Mouse (Mus musculus) small intestine, adult 2 months (tissue): ENCODE data around the gene Rgl2. TPM values are rescaled to one million over a fixed set of nuclear protein-coding genes. Genes with fewer than 3 reads are reported as not detected.
A peak's percentile ranks its signal among the peaks of the same experiment; 100 is the strongest.

Experiments
- H3K27ac ChIP-seq: fragments of 200-500 bp; 2 replicates; pipeline ENCODE4 v1.5.1; 2012; ENCODE audit warnings: low read depth, low read length, control low read depth, inconsistent platforms; ENCODE audit not compliant: insufficient read depth
- H3K27me3 ChIP-seq: fragments of 200-500 bp; 2 replicates; pipeline ENCODE4 v1.6.1; 2012; ENCODE audit warnings: mild to moderate bottlenecking, moderate library complexity, low read length, inconsistent platforms; ENCODE audit not compliant: control insufficient read depth, insufficient read depth
- H3K36me3 ChIP-seq: fragments of 200-500 bp; 2 replicates; pipeline ENCODE4 v1.6.1; 2012; ENCODE audit warnings: mild to moderate bottlenecking, low read length, control low read depth, inconsistent platforms; ENCODE audit not compliant: control insufficient read depth, insufficient read depth
- H3K4me1 ChIP-seq: fragments of 200-500 bp; 2 replicates; pipeline ENCODE4 v1.6.1; 2012; ENCODE audit warnings: low read length, inconsistent platforms, mixed read lengths; ENCODE audit not compliant: control insufficient read depth, insufficient read depth, insufficient read length
- H3K4me3 ChIP-seq: fragments of 200-500 bp; 2 replicates; pipeline ENCODE4 v1.5.1; 2012; ENCODE audit warnings: low read depth, mild to moderate bottlenecking, control low read depth, inconsistent platforms, low read length, moderate library complexity
- CTCF ChIP-seq: fragments of 200-500 bp; IDR thresholded peaks from 2 replicates; pipeline ENCODE4 v1.5.1; 2012; ENCODE audit warnings: low read depth, mild to moderate bottlenecking, control low read depth, inconsistent platforms, low read length, moderate library complexity, mixed read lengths; ENCODE audit not compliant: insufficient replicate concordance, insufficient read length; ENCODE audit errors: extremely low read depth
- POLR2A ChIP-seq: fragments of 200-500 bp; IDR thresholded peaks from 2 replicates; pipeline ENCODE4 v1.6.1; 2012; ENCODE audit warnings: low read depth, mild to moderate bottlenecking, control low read depth, inconsistent platforms, low read length, moderate library complexity
- WGBS: fragments of 180-500 bp; shearing (Covaris S2); methylation state at CpG from one replicate; pipeline ENCODE4 v1.1.7; 2018; 5-methylcytosine and 5-hydroxymethylcytosine counted together
- polyA plus RNA-seq: library from polyadenylated mRNA; depleted of rRNA; stranded (reverse); fragments of >200 nt; gene quantifications from 2 replicates; pipeline ENCODE4 v1.2.3, GENCODE M21; 2012

Rgl2 gene
- polyA plus RNA-seq, 1 experiment = 60.7 TPM

GRCm38 (mm10) chr17:33909077-33909868 is 20.1 kb upstream of the Rgl2 start, which contains the start of gene Daxx:
Gene Daxx, plus strand, starts transcription at chr17:33909414.
- H3K36me3 ChIP-seq = peaks cover 29% of the 10 kb centered on the region
- WGBS = 1% methylated on average over 68 of the region's 68 CpGs

GRCm38 (mm10) chr17:33909869-33910250 is 19.5 kb upstream of the Rgl2 start:
- TF ChIP-seq POLR2A (peak; percentile 43; the same call in 1 of the 2 replicates), CTCF (no peak)
- Histone ChIP-seq H3K36me3 (peaks cover 33% of the 10 kb centered on the region), H3K27me3 (no peaks in the 10 kb centered on the region), H3K4me3 (peak overlapping the region; percentile 85), H3K27ac (peak overlapping the region; percentile 97), H3K4me1 (peaks cover 8% of the 10 kb centered on the region)
- under 1% methylated on average over 14 of the region's 14 CpGs for WGBS

More at GRCm38 (mm10) chr17:33909077-33909868, 20.1 kb upstream of the Rgl2 start, which contains the start of gene Daxx:
- no peaks in the 10 kb centered on the region for H3K27me3 ChIP-seq
- no peak for TF ChIP-seq CTCF
- peak; percentile 41; the same call in 1 of the 2 replicates for TF ChIP-seq POLR2A
- peaks cover 8% of the 10 kb centered on the region for H3K4me1 ChIP-seq
- peak within 1 kb of the TSS; percentile 97 for H3K27ac ChIP-seq
- H3K4me3 ChIP-seq = peak within 1 kb of the TSS; percentile 85

GRCm38 (mm10) chr17:33910346-33911051 is 18.8 kb upstream of the Rgl2 start:
- Histone ChIP-seq H3K4me1 (peaks cover 10% of the 10 kb centered on the region), H3K4me3 (peak overlapping the region; percentile 85), H3K36me3 (peaks cover 35% of the 10 kb centered on the region), H3K27me3 (no peaks in the 10 kb centered on the region), H3K27ac (peak overlapping the region; percentile 97)
- TF ChIP-seq CTCF (no peak), POLR2A (no peak)
- 33% methylated on average over 11 of the region's 11 CpGs for WGBS

GRCm38 (mm10) chr17:33911052-33911812 is 18.1 kb upstream of the Rgl2 start:
- Histone ChIP-seq H3K4me3 (no peak overlapping the region), H3K36me3 (peaks cover 35% of the 10 kb centered on the region), H3K27me3 (no peaks in the 10 kb centered on the region), H3K27ac (no peak overlapping the region), H3K4me1 (peaks cover 10% of the 10 kb centered on the region)
- TF ChIP-seq POLR2A = no peak
- peak; percentile 14; the same call in 1 of the 2 replicates for TF ChIP-seq CTCF
- WGBS = 92% methylated on average over 31 of the region's 31 CpGs

GRCm38 (mm10) chr17:33911813-33912414 is 17.4 kb upstream of the Rgl2 start:
- WGBS = 89% methylated on average over 28 of the region's 28 CpGs
- H3K4me1 ChIP-seq = peaks cover 13% of the 10 kb centered on the region
- TF ChIP-seq POLR2A (no peak), CTCF (no peak)
- peaks cover 35% of the 10 kb centered on the region for H3K36me3 ChIP-seq
- H3K4me3 ChIP-seq = no peak overlapping the region
- H3K27ac ChIP-seq = no peak overlapping the region
- no peaks in the 10 kb centered on the region for H3K27me3 ChIP-seq

GRCm38 (mm10) chr17:33913264-33913663 is 16.1 kb upstream of the Rgl2 start:
- H3K36me3 ChIP-seq = peaks cover 40% of the 10 kb centered on the region
- 88% methylated on average over 10 of the region's 10 CpGs for WGBS
- H3K27ac ChIP-seq = no peak overlapping the region
- no peak overlapping the region for H3K4me3 ChIP-seq
- H3K27me3 ChIP-seq = no peaks in the 10 kb centered on the region
- peaks cover 17% of the 10 kb centered on the region for H3K4me1 ChIP-seq
- TF ChIP-seq CTCF (no peak), POLR2A (no peak)

GRCm38 (mm10) chr17:33913905-33914304 is 15.4 kb upstream of the Rgl2 start:
- peaks cover 40% of the 10 kb centered on the region for H3K36me3 ChIP-seq
- WGBS = 96% methylated on average over 8 of the region's 8 CpGs
- no peak for TF ChIP-seq CTCF
- TF ChIP-seq POLR2A = no peak
- peaks cover 23% of the 10 kb centered on the region for H3K4me1 ChIP-seq
- H3K4me3 ChIP-seq = no peak overlapping the region
- H3K27ac ChIP-seq = no peak overlapping the region
- H3K27me3 ChIP-seq = no peaks in the 10 kb centered on the region
